Mouse (Mus musculus) ZHBTc4 (cell line): ENCODE measurements around the gene Utp4.
A peak's percentile ranks its signal among the peaks of the same experiment; 100 is the strongest.

ENCODE experiments used
- DNase-seq: peaks from one replicate; pipeline ENCODE4 v3.0.0-alpha.2; 2011; ENCODE audit warnings: low read depth, low spot score

The Utp4 gene

GRCm38 (mm10) chr8:106936478-106937051, 43.1 kb downstream of the Utp4 start:
- peak; percentile 44 for DNase-seq

- no peak for DNase-seq
These were observed 43.8 kb downstream of the Utp4 start for GRCm38 (mm10) chr8:106937081-106937800.

GRCm38 (mm10) chr8:106941806-106942205, 48.4 kb downstream of the Utp4 start:
- no peak for DNase-seq

- no peak for DNase-seq
These were observed 50.5 kb downstream of the Utp4 start for GRCm38 (mm10) chr8:106943874-106944418.

- DNase-seq = no peak
These were observed 51.3 kb downstream of the Utp4 start for GRCm38 (mm10) chr8:106944756-106945155.

- no peak for DNase-seq
These were observed 55.3 kb downstream of the Utp4 start for GRCm38 (mm10) chr8:106948678-106949243.

- peak; percentile 32 for DNase-seq
These were observed 58.3 kb downstream of the Utp4 start for GRCm38 (mm10) chr8:106951707-106952106.

GRCm38 (mm10) chr8:106953571-106953970, 60.1 kb downstream of the Utp4 start:
- no peak for DNase-seq

GRCm38 (mm10) chr8:106957086-106957485, 63.6 kb downstream of the Utp4 start:
- DNase-seq = no peak

- no peak for DNase-seq
These were observed 64.8 kb downstream of the Utp4 start for GRCm38 (mm10) chr8:106958212-106958611.

- no peak for DNase-seq
These were observed 66.2 kb downstream of the Utp4 start for GRCm38 (mm10) chr8:106959626-106960025.

GRCm38 (mm10) chr8:106962322-106962721, 68.9 kb downstream of the Utp4 start:
- no peak for DNase-seq

GRCm38 (mm10) chr8:106963365-106963764, 69.9 kb downstream of the Utp4 start:
- DNase-seq = peak; percentile 82

GRCm38 (mm10) chr8:106964573-106964972, 71.1 kb downstream of the Utp4 start:
- DNase-seq = peak; percentile 65

- no peak for DNase-seq
These were observed 76.5 kb downstream of the Utp4 start for GRCm38 (mm10) chr8:106969964-106970363.

- DNase-seq = no peak
These were observed 78.5 kb downstream of the Utp4 start for GRCm38 (mm10) chr8:106971916-106972315.
